Mouse (Mus musculus): ENCODE data around the gene Arhgef39. TPM values are rescaled to one million over a fixed set of nuclear protein-coding genes. Genes with fewer than 3 reads are reported as not detected.

Arhgef39 gene
- total RNA-seq, 2 experiments from 2014 or later, result 14.0 to 15.7 TPM

- DNase-seq, result peak; percentile 81
Measured at GRCm38 (mm10) chr4:43478906-43479832, 20.3 kb downstream of the Arhgef39 start.

- no peak for DNase-seq
Measured at GRCm38 (mm10) chr4:43478534-43478858, 21.0 kb downstream of the Arhgef39 start.

- DNase-seq, result peak; percentile 91
Measured at GRCm38 (mm10) chr4:43477857-43478533, 21.5 kb downstream of the Arhgef39 start.

GRCm38 (mm10) chr4:43476604-43477003 lies 22.9 kb downstream of the Arhgef39 start:
- no peak for DNase-seq

- DNase-seq, result no peak
Measured at GRCm38 (mm10) chr4:43473636-43474035, 25.9 kb downstream of the Arhgef39 start.

GRCm38 (mm10) chr4:43470301-43470700 lies 29.2 kb downstream of the Arhgef39 start:
- no peak for DNase-seq

GRCm38 (mm10) chr4:43466872-43467271 lies 32.6 kb downstream of the Arhgef39 start:
- no peak for DNase-seq

GRCm38 (mm10) chr4:43465935-43466334 lies 33.6 kb downstream of the Arhgef39 start:
- DNase-seq, result no peak

- no peak for DNase-seq
Measured at GRCm38 (mm10) chr4:43463102-43463501, 36.4 kb downstream of the Arhgef39 start.

GRCm38 (mm10) chr4:43457124-43457523 lies 42.4 kb downstream of the Arhgef39 start:
- no peak for DNase-seq

- DNase-seq, result no peak
Measured at GRCm38 (mm10) chr4:43456470-43456869, 43.0 kb downstream of the Arhgef39 start.

GRCm38 (mm10) chr4:43454041-43454836 lies 45.3 kb downstream of the Arhgef39 start, which contains the start of gene Cd72:
Gene Cd72 (minus strand): TSS chr4:43454628.
- DNase-seq, result no peak

GRCm38 (mm10) chr4:43453413-43453812 lies 46.1 kb downstream of the Arhgef39 start:
- DNase-seq, result no peak

- DNase-seq, result no peak
Measured at GRCm38 (mm10) chr4:43452315-43452714, 47.2 kb downstream of the Arhgef39 start.

- DNase-seq, result no peak
Measured at GRCm38 (mm10) chr4:43448554-43448953, 50.9 kb downstream of the Arhgef39 start.

GRCm38 (mm10) chr4:43447251-43447650 lies 52.2 kb downstream of the Arhgef39 start:
- DNase-seq, result no peak

Other genes starting within 250 kb of the Arhgef39 start
- under 1 TPM; 0.05 to 0.14 TPM for gene Atp8b5, start 232.5 kb downstream of the Arhgef39 start, total RNA-seq (2021)
- gene Rusc2, start 117.7 kb downstream of the Arhgef39 start, total RNA-seq (2021), result 10 to 100 TPM; 39.5 to 41.2 TPM
- gene Fam166b, start 70.6 kb downstream of the Arhgef39 start, total RNA-seq (2021), result not detected
- 10 to 100 TPM; 41.2 to 45.4 TPM for gene Tesk1, start 57.8 kb downstream of the Arhgef39 start, total RNA-seq (2021)
- under 1 TPM; 0.56 to 0.69 TPM for gene Cd72, start 45.1 kb downstream of the Arhgef39 start, total RNA-seq (2021)
- gene Sit1, start 16.0 kb downstream of the Arhgef39 start, total RNA-seq (2021), result not detected
- gene Ccdc107, start 6.8 kb downstream of the Arhgef39 start, total RNA-seq (2021), result 10 to 100 TPM; 33.3 to 36.9 TPM
- gene Car9, start 7.3 kb upstream of the Arhgef39 start, total RNA-seq (2021), result under 1 TPM; 0.74 to 0.97 TPM
- gene Tpm2, start 24.1 kb upstream of the Arhgef39 start, total RNA-seq (2021), result 100 to 1,000 TPM; 104 to 136 TPM
- gene Creb3, start 62.6 kb upstream of the Arhgef39 start, total RNA-seq (2021), result 10 to 100 TPM; 53.2 to 53.4 TPM
- 100 to 1,000 TPM; 184 to 187 TPM for gene Tln1, start 63.0 kb upstream of the Arhgef39 start, total RNA-seq (2021)
- 10 to 100 TPM; 38.6 to 39.1 TPM for gene Rgp1, start 79.0 kb upstream of the Arhgef39 start, total RNA-seq (2021)
- 10 to 100 TPM; 17.7 to 17.8 TPM for gene Gba2, start 79.2 kb upstream of the Arhgef39 start, total RNA-seq (2021)
- gene Msmp, start 84.8 kb upstream of the Arhgef39 start, total RNA-seq (2021), result under 1 TPM in 1 of 2 experiments, not detected in 1; 0.52 TPM
- gene Npr2, start 132.2 kb upstream of the Arhgef39 start, total RNA-seq (2021), result 10 to 100 TPM; 35.1 to 35.8 TPM
- gene Spag8, start 153.9 kb upstream of the Arhgef39 start, total RNA-seq (2021), result under 1 TPM in 1 of 2 experiments, not detected in 1; 0.32 TPM
- 10 to 100 TPM; 92.2 to 98.4 TPM for gene Hint2, start 156.8 kb upstream of the Arhgef39 start, total RNA-seq (2021)
- 10 to 100 TPM; 15.4 to 17.9 TPM for gene Tmem8b, start 169.3 kb upstream of the Arhgef39 start, total RNA-seq (2021)
- under 1 TPM in 1 of 2 experiments, not detected in 1; 0.23 TPM for gene Fam221b, start 169.4 kb upstream of the Arhgef39 start, total RNA-seq (2021)
- gene Olfr70, start 201.1 kb upstream of the Arhgef39 start, total RNA-seq (2021), result not detected
- gene Olfr71, start 210.6 kb upstream of the Arhgef39 start, total RNA-seq (2021), result not detected
- gene Hrct1, start 227.5 kb upstream of the Arhgef39 start, total RNA-seq (2021), result 1 to 10 TPM; 3.2 to 3.4 TPM
- 1 to 10 TPM; 2.0 to 2.3 TPM for gene Spaar, start 230.3 kb upstream of the Arhgef39 start, total RNA-seq (2021)